14 mouse cellular contexts compared by ENCODE assay signal in genomic region chr7:83904831-83905230, GRCm38 (mm10).
"Had no signal": no experiment of that assay in that cellular context is flagged by ENCODE, and none has a peak within 500 bp of the region (broad histone marks: within the 10 kb centered on the region; RNA-seq: fewer than 3 reads in every experiment).

No protein-coding gene starts in this region.

- H3K27ac ChIP-seq: kidney, embryonic 15.5 days; layer of hippocampus, adult 2 months; left cerebral cortex, adult 2 months; liver, embryonic 13.5 days had no signal

- DNase-seq: kidney, adult 8-10 months; kidney, postnatal 10 days; layer of hippocampus, postnatal 36 days; liver, embryonic 13.5 days; lung, adult 2 months; lung, postnatal 14 days; lung, postnatal 4 days; midbrain, embryonic 14.5 days; thymus, adult 18-20 months; thymus, postnatal 36 days had no signal

- H3K9me3 ChIP-seq: kidney, embryonic 15.5 days; liver, embryonic 13.5 days had no signal

- H3K4me2 ChIP-seq: kidney, embryonic 15.5 days; liver, embryonic 13.5 days; midbrain, embryonic 11.5 days had no signal

- H3K27me3 ChIP-seq: kidney, embryonic 15.5 days; liver, embryonic 13.5 days had no signal

- H3K4me3 ChIP-seq: kidney, embryonic 15.5 days; layer of hippocampus, adult 2 months; left cerebral cortex, adult 2 months; liver, embryonic 13.5 days had no signal

- H3K4me1 ChIP-seq: kidney, embryonic 15.5 days had no signal

- H3K9ac ChIP-seq: kidney, embryonic 15.5 days; liver, embryonic 13.5 days had no signal
